ENCODE assay signal across 8 mouse cellular contexts in genomic region chr6:83914720-83915271, GRCm38 (mm10). TPM values are rescaled to one million over a fixed set of nuclear protein-coding genes. Genes with fewer than 3 reads are reported as not detected.
A peak's percentile ranks its signal among the peaks of the same experiment; 100 is the strongest.
DNase-seq lines count a peak whose midpoint lies in the region; ATAC-seq and TF ChIP-seq lines count a peak whose summit lies in the region.

No protein-coding gene starts in this region.

- DNase-seq in liver, adult 2 months (ENCODE audit: extremely low read depth, low read depth, low spot score): peak; percentile 54
- no peak for DNase-seq in liver
- DNase-seq in thymus, adult 18-20 months: no peak
- no peak for DNase-seq in frontal cortex, postnatal 25 days (ENCODE audit: low spot score in 2 of 2)

- TF ChIP-seq POLR2A in liver, adult 2 months (IDR thresholded peaks at IDR 0.05; ENCODE audit: extremely low read depth, insufficient read depth, low read length): no peak
- TF ChIP-seq POLR2A in bone marrow macrophage, adult 2 months (IDR thresholded peaks at IDR 0.05; ENCODE audit: borderline replicate concordance, low read depth, low read length): no peak

- no peaks in the 10 kb centered on the region for H3K9me3 ChIP-seq in forebrain, embryonic 15.5 days
- no peaks in the 10 kb centered on the region for H3K9me3 ChIP-seq in liver, embryonic 12.5 days (replicated peaks)
- H3K9me3 ChIP-seq in stomach, embryonic 14.5 days (ENCODE audit: control insufficient read depth, low read depth, low read length): no peaks in the 10 kb centered on the region

- no peaks in the 10 kb centered on the region for H3K36me3 ChIP-seq in liver, adult 2 months (ENCODE audit: control insufficient read depth, insufficient read depth, low read length)
- H3K36me3 ChIP-seq in forebrain, embryonic 15.5 days: no peaks in the 10 kb centered on the region
- H3K36me3 ChIP-seq in liver, embryonic 12.5 days: no peaks in the 10 kb centered on the region
- H3K36me3 ChIP-seq in stomach, embryonic 14.5 days (ENCODE audit: control insufficient read depth, insufficient read depth, low read length): no peaks in the 10 kb centered on the region

- H3K9ac ChIP-seq in liver, adult 2 months (ENCODE audit: low read depth, low read length): peak overlapping the region; percentile 97
- H3K9ac ChIP-seq in forebrain, embryonic 15.5 days (replicated peaks): peak overlapping the region; percentile 96
- peak overlapping the region; percentile 97 for H3K9ac ChIP-seq in liver, embryonic 12.5 days
- peak overlapping the region; percentile 85 for H3K9ac ChIP-seq in stomach, embryonic 14.5 days (replicated peaks; ENCODE audit: low read depth, low read length)

- H3K4me3 ChIP-seq in liver, adult 2 months (ENCODE audit: insufficient read depth, low read depth, low read length): peak overlapping the region; percentile 97
- H3K4me3 ChIP-seq in bone marrow macrophage, adult 2 months (ENCODE audit: insufficient read depth, low read length): peak overlapping the region; percentile 86
- H3K4me3 ChIP-seq in forebrain, embryonic 15.5 days: peak overlapping the region; percentile 71
- peak overlapping the region; percentile 94 for H3K4me3 ChIP-seq in liver, embryonic 12.5 days
- peak overlapping the region; percentile 93 for H3K4me3 ChIP-seq in stomach, embryonic 14.5 days (ENCODE audit: low read depth, low read length)

- ATAC-seq in forebrain, embryonic 15.5 days (replicated peaks): peak; percentile 81
- no peak for ATAC-seq in liver, embryonic 12.5 days
- no peak for ATAC-seq in stomach, embryonic 14.5 days (ENCODE audit: insufficient number of reproducible peaks, insufficient read depth, low FRiP score, low read depth)

- H3K27me3 ChIP-seq in liver, adult 2 months (ENCODE audit: control insufficient read depth, insufficient read depth, low read length): no peaks in the 10 kb centered on the region
- no peaks in the 10 kb centered on the region for H3K27me3 ChIP-seq in forebrain, embryonic 15.5 days
- H3K27me3 ChIP-seq in liver, embryonic 12.5 days (replicated peaks): 0 out of 2 replicates have a peak, but pooled peaks cover 3% of the 10 kb centered on the region
- H3K27me3 ChIP-seq in stomach, embryonic 14.5 days (ENCODE audit: control insufficient read depth, insufficient read depth, low read length): no peaks in the 10 kb centered on the region

- H3K4me1 ChIP-seq in liver, adult 2 months (ENCODE audit: control insufficient read depth, insufficient read depth, low read length): no peaks in the 10 kb centered on the region; the same call in 1 of the 2 replicates
- H3K4me1 ChIP-seq in bone marrow macrophage, adult 2 months (ENCODE audit: control insufficient read depth, insufficient read depth, low read length): no peaks in the 10 kb centered on the region
- peaks cover 12% of the 10 kb centered on the region for H3K4me1 ChIP-seq in forebrain, embryonic 15.5 days
- peaks cover 6% of the 10 kb centered on the region; the same call in 1 of the 2 replicates for H3K4me1 ChIP-seq in liver, embryonic 12.5 days
- no peaks in the 10 kb centered on the region for H3K4me1 ChIP-seq in stomach, embryonic 14.5 days (ENCODE audit: control insufficient read depth, insufficient read depth, low read length)

- H3K79me2 ChIP-seq in liver, adult 2 months (ENCODE audit: control insufficient read depth, insufficient read depth, low read length): peaks cover 10% of the 10 kb centered on the region

- peak overlapping the region; percentile 57 for H3K4me2 ChIP-seq in forebrain, embryonic 15.5 days (replicated peaks)
- peak overlapping the region; percentile 74 for H3K4me2 ChIP-seq in liver, embryonic 12.5 days
- peak overlapping the region; percentile 62 for H3K4me2 ChIP-seq in stomach, embryonic 14.5 days (replicated peaks; ENCODE audit: low read depth, low read length)

- no peak for TF ChIP-seq CTCF in liver, adult 2 months (IDR thresholded peaks at IDR 0.05; ENCODE audit: low read depth, low read length)
- no peak for TF ChIP-seq CTCF in bone marrow macrophage, adult 2 months (IDR thresholded peaks at IDR 0.05; ENCODE audit: low read depth, low read length)

- WGBS in liver, adult 2 months: under 1% methylated on average over 40 of the region's 40 CpGs
- under 1% methylated on average over 39 of the region's 40 CpGs for WGBS in forebrain, embryonic 15.5 days
- 1% methylated on average over 31 of the region's 40 CpGs for WGBS in liver, embryonic 12.5 days (ENCODE audit: insufficient replicate concordance)
- under 1% methylated on average over 40 of the region's 40 CpGs for WGBS in stomach, embryonic 14.5 days

- peak overlapping the region; percentile 85 for H3K27ac ChIP-seq in liver, adult 2 months (replicated peaks; ENCODE audit: insufficient read depth, low read depth, low read length)
- H3K27ac ChIP-seq in bone marrow macrophage, adult 2 months (ENCODE audit: insufficient read depth, low read depth, low read length): peak overlapping the region; percentile 59
- peak overlapping the region; percentile 98 for H3K27ac ChIP-seq in forebrain, embryonic 15.5 days (replicated peaks)
- H3K27ac ChIP-seq in liver, embryonic 12.5 days: peak overlapping the region; percentile 82
- H3K27ac ChIP-seq in stomach, embryonic 14.5 days (ENCODE audit: low read length): peak overlapping the region; percentile 91

RNA-seq across cellular contexts. Expression of gene Zfp638, which starts 47.9 kb away (rescaled TPM):
- total RNA-seq in liver, adult 2 months (2014; rRNA removed): 39.5 and 47.0 TPM in 2 replicates
- 4.4 and 5.0 TPM in 2 replicates for polyA plus RNA-seq in liver, adult 2 months (2012; rRNA removed)
- polyA plus RNA-seq in bone marrow macrophage, adult 2 months (2012; ENCODE audit: insufficient read depth, insufficient read length, missing spikeins): 70.3 and 82.0 TPM in 2 replicates
- 88.5 and 90.8 TPM in 2 replicates for polyA plus RNA-seq in forebrain, embryonic 15.5 days (2015; fragmentation: Nextera tagmentation; extraction: Ambion mirVana)
- 29.7 and 30.5 TPM in 2 replicates for polyA plus RNA-seq in liver, embryonic 12.5 days (2016; fragmentation: Nextera tagmentation; extraction: Ambion mirVana)
- 92.0 and 94.4 TPM in 2 replicates for polyA plus RNA-seq in stomach, embryonic 14.5 days (2014; fragmentation: Nextera tagmentation; extraction: Ambion mirVana)
